12 mouse cellular contexts compared by ENCODE assay signal in genomic region chr14:121566794-121567201, GRCm38 (mm10).
DNase-seq lines count a peak whose midpoint lies in the region; ATAC-seq and TF ChIP-seq lines count a peak whose summit lies in the region.
"Had no signal": no experiment of that assay in that cellular context is flagged by ENCODE, and none has a peak within 500 bp of the region (broad histone marks: within the 10 kb centered on the region; RNA-seq: fewer than 3 reads in every experiment).

No protein-coding gene starts in this region.

- peak; percentile 71 for DNase-seq in brain, embryonic 14.5 days (ENCODE audit: low read depth)
- peak; percentile 44 for DNase-seq in forebrain, embryonic 14.5 days (ENCODE audit: low spot score)
- peak; percentile 21 to 49 for DNase-seq in layer of hippocampus, postnatal 10 days (ENCODE audit: low spot score in 2 of 2)
- DNase-seq in neural tube, embryonic 10.5 days (ENCODE audit: extremely low spot score, low spot score): peak; percentile 68
- DNase-seq in T-cell, adult 2 months (ENCODE audit: low spot score): no peak
- no peak for DNase-seq in kidney, adult 18-20 months
- no peak for DNase-seq in heart, postnatal 36 days
- no peak for DNase-seq in B cell, adult 2 months
- DNase-seq: cerebellum, adult 8-10 months; thymus, postnatal 14 days had no signal

- H3K4me1 ChIP-seq in forebrain, embryonic 14.5 days (ENCODE audit: control insufficient read depth, insufficient read depth, low read length): peaks cover 12% of the 10 kb centered on the region
- H3K4me1 ChIP-seq: heart, embryonic 15.5 days; megakaryocyte, embryonic 14.5 days had no signal

- no peaks in the 10 kb centered on the region for H3K36me3 ChIP-seq in forebrain, embryonic 14.5 days (ENCODE audit: control insufficient read depth, insufficient read depth, low read length)
- H3K36me3 ChIP-seq: heart, embryonic 15.5 days had no signal

- peak; percentile 69 for ATAC-seq in forebrain, embryonic 14.5 days

- intact Hi-C loops in heart, postnatal 36 days (cut with DNase I): no loop called here

- no peak overlapping the region for H3K4me3 ChIP-seq in forebrain, embryonic 14.5 days (ENCODE audit: low read depth, low read length)
- H3K4me3 ChIP-seq: heart, embryonic 15.5 days; megakaryocyte, embryonic 14.5 days had no signal

- TF ChIP-seq POLR2A in brain, embryonic 14.5 days (IDR thresholded peaks at IDR 0.05; ENCODE audit: borderline replicate concordance, extremely low read depth, insufficient read depth, insufficient read length, poor library complexity, severe bottlenecking): no peak

- 14% methylated on average over 9 of the region's 9 CpGs for WGBS in forebrain, embryonic 14.5 days

- no peak overlapping the region for H3K27ac ChIP-seq in forebrain, embryonic 14.5 days (ENCODE audit: low read depth, low read length)
- H3K27ac ChIP-seq: heart, embryonic 15.5 days had no signal

- H3K27me3 ChIP-seq in forebrain, embryonic 14.5 days (replicated peaks; ENCODE audit: control insufficient read depth, insufficient read depth, low read length): no peaks in the 10 kb centered on the region
- H3K27me3 ChIP-seq: heart, embryonic 15.5 days had no signal

- TF ChIP-seq CTCF in brain, embryonic 14.5 days (IDR thresholded peaks at IDR 0.05; ENCODE audit: borderline replicate concordance, extremely low read depth, insufficient read depth, insufficient read length): no peak

- no peaks in the 10 kb centered on the region for H3K9me3 ChIP-seq in forebrain, embryonic 14.5 days (replicated peaks; ENCODE audit: control insufficient read depth, low read length)
- H3K9me3 ChIP-seq: heart, embryonic 15.5 days had no signal

- peak overlapping the region; percentile 21; the same call in 1 of the 2 replicates for H3K9ac ChIP-seq in forebrain, embryonic 14.5 days (ENCODE audit: low read length)
- H3K9ac ChIP-seq: heart, embryonic 15.5 days had no signal

- no peak overlapping the region for H3K4me2 ChIP-seq in forebrain, embryonic 14.5 days (ENCODE audit: low read length)
- H3K4me2 ChIP-seq: heart, embryonic 15.5 days had no signal

Comparison
In these comparisons a context has a peak if more than half of its experiments do, and no peak if none do; other contexts are left out.
1. DNase-seq: peak in brain, embryonic 14.5 days (single experiment), forebrain, embryonic 14.5 days (single experiment), layer of hippocampus, postnatal 10 days (2 of 2) and neural tube, embryonic 10.5 days (single experiment); none in T-cell, adult 2 months (single experiment), kidney, adult 18-20 months (single experiment), heart, postnatal 36 days (0 of 2) and B cell, adult 2 months (0 of 2).